Mouse (Mus musculus) NIH3T3 (cell line): ENCODE measurements around the gene Kcnab2.

Experiments
- DNase-seq: peaks from one replicate; pipeline ENCODE4 v3.0.0-alpha.2; 2012; ENCODE audit warnings: low read depth

Kcnab2 gene

DNA sequence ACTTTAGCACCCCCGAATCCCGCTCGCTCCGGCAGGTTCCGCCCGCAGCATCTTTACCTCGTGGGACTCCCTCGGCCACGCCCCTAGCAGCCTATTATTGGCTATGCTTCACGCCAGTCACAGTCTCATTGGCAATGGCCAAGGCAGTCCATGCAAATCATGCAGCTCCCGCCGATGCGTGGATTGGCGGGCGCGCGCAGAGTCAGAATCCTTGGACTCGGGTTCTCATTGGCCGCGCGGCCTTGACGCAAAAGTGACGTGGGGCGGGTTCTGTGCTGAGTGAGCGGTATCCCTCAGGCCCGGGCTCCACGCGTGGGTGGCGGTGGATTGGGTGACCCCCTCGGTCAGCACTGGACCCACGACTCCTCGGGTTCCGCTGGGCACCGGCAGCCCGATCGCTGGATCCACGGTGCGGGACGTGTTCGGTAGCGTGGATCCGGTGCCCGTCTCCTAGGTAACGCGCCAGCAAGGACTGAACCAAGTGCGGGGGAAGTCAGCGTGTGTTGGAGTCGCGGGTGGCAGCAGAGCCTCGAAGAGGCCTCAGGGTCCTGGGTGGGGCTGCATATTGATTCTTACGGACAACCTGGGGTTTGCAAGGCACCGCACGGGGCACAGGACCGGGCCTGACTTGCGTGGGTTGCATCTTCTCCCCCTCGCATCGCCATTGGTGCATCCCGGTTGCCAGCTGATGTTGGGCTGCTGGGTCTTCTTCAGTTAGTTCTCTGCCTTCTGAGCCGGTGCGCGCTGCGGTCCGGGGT, at the start of gene Kcnab2:
TSS of gene Kcnab2 (minus strand) at position 406 of the 758 bp plus-strand sequence.
- DNase-seq, result peak; percentile 98

DNA sequence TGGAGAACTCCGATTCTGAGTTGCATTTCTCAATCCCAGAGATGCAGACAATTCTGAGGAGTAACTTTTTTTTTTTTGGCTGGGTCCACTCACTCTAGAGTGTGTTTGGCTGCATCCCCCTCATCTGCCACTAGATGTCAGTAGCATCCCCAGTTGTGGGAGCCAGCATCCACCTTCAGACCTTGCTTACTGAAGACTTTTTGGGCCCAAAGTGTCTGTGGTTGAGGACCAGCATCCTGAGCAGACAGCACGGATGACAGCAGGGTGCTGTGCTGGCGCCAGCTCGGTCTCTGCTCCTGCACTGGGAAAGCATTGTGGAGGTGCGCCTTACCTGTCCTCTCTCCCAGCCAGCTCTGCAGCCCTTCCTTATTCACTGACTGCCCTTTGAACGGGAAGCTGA, 42.4 kb upstream of the Kcnab2 start:
- peak; percentile 90 for DNase-seq

DNA sequence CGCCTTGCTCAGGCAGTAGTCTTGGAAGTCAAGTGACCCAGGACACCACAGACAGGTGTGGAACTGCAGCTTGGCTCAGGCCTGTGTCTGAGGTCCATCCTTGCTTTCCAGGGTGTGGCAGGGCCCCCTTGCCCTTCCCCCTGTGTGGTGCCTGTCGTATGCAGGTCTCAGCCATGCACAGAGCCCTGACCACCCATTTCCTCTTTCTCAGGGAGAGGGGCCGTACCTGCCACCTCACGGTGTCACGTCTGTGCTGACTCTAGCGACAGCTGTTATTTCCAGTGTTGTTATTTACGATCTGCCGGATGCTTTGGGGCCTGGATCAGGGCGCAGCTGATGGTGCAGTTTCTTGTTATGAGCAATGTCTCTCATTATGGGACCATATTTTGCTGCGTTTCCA, 41.4 kb upstream of the Kcnab2 start:
- DNase-seq, result no peak

GRCm38 (mm10) chr4:152514884-152515283, 37.2 kb upstream of the Kcnab2 start:
- no peak for DNase-seq

DNA sequence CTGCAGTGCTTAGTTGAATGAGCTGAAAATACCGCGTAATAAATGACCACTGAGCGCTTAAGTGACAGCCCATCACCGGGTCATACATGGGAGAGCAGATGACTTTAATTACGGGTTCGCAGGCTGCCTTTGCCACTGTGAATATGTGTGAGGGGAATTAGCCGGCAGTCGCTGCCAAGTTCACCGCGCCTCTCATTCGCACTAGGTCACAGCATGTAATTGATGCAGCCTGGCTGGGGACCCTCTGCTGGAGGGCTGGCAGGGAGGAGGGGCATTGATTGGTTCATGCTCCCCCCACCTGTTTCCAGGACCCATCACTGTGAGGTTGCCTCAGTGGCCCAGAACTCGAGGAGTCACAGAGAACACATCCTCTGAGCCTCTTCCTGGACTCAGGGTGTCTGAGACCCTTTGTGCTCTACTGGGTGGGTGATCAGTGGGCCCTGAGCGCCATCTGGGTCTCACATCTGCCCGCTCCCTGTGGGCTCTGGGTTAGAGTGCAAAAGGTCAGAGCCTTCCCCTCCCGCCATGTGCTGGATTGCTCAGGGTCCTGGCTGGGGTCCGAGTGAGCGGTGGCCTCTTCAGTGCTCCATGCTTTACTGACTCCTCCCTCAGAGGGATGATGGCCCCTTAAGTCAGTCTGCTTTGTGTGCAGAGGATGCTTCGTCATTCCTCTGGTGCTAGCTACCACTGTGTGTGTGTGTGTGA, 34.7 kb upstream of the Kcnab2 start:
- no peak for DNase-seq

GRCm38 (mm10) chr4:152494360-152494879, 16.7 kb upstream of the Kcnab2 start:
- DNase-seq, result no peak

DNA sequence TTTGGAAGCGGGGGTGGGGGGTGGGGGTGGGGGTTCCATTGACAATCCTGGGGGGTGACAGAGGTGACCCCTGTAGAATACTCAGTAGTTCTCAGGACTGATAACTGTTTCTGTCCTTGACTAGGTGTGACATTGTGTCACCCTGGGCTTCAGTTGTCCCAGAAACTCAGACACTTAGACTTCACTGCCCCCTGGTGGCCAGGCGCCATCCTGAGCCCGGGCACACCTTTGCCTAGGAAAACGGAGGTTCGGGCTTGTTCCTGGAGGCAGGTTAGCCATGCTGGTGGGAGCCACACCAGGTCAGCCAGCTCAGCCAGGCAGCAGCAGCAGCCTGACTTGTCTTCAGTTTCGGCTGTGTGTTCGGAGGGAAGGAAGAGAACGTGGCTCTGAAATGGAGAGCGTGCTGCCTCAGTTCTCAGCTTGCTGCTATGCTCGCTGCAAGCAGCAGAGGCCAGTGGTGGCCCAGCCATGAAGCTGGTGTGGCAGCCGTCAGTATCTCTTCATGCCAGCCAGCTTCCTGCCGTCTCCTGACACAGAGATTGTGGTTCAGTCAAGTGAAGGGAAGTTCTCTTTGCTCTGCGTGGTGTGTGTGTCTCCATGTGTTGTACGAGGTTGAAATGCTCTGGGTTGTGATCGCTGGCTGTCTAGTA, 13.7 kb upstream of the Kcnab2 start:
- peak; percentile 67 for DNase-seq

DNA sequence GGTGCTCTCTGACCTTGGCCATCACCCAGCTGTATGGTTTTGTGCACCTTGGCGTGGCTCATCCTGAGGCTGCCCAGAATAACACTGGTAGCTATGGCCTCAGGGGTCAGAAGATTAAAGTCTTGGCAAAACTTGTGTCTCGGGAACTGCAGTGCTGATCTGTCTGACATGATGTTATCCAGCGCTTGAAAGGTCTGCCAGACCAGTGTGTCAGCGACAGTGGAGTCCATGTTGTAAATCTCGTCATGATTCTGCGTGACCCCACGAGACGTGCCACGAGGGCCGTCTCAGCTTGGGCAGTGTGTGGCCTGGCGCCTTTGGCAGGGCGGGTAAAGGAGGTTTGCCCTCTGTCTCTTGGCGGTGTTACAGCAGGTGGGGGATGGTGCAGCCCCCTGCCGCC, 12.6 kb upstream of the Kcnab2 start:
- DNase-seq, result no peak

GRCm38 (mm10) chr4:152488046-152488445, 10.4 kb upstream of the Kcnab2 start:
- no peak for DNase-seq

GRCm38 (mm10) chr4:152480426-152480825, 2.8 kb upstream of the Kcnab2 start:
- no peak for DNase-seq

GRCm38 (mm10) chr4:152478224-152478567, 525 bp upstream of the Kcnab2 start:
- peak; percentile 54 for DNase-seq

- no peak for DNase-seq
These were observed 585 bp downstream of the Kcnab2 start for GRCm38 (mm10) chr4:152477106-152477465.

DNA sequence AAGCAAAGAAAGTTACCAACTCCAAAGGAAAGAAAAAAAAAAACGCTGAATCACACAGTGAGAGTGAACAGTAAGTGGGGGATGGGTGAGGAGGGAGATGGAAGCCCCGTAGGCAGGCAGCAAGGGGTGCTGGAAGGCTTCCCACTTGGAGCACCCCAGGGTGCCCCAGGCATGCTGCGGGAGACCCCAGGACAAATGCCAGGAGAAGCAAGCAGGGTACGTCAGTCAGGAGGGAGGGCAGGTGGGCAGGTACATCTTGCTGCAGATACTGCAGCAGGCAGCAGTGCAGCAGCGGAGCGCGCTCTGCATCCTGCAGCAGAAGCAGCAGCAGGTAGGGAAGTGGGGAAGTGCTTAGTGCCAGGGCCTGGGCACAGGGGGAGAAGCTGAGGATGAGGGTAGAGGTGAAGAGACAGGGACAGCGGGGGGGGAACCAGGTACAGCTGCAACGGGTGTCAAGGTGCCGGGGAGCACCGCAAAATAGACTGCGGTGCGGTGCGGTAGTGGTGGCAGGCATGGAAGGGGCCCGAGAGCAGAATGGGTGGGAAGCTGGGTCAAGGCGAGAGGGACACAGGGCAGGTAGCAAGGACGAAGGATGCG, 1.1 kb downstream of the Kcnab2 start, which contains the start of gene Nphp4:
TSS of gene Nphp4 (plus strand) at position 280 of the 597 bp plus-strand sequence.
- DNase-seq, result peak; percentile 8

GRCm38 (mm10) chr4:152475941-152476340, 1.7 kb downstream of the Kcnab2 start:
- DNase-seq, result no peak

- no peak for DNase-seq
These were observed 9.7 kb downstream of the Kcnab2 start for GRCm38 (mm10) chr4:152467951-152468350.

- DNase-seq, result no peak
These were observed 11.1 kb downstream of the Kcnab2 start for GRCm38 (mm10) chr4:152466601-152467000.

DNA sequence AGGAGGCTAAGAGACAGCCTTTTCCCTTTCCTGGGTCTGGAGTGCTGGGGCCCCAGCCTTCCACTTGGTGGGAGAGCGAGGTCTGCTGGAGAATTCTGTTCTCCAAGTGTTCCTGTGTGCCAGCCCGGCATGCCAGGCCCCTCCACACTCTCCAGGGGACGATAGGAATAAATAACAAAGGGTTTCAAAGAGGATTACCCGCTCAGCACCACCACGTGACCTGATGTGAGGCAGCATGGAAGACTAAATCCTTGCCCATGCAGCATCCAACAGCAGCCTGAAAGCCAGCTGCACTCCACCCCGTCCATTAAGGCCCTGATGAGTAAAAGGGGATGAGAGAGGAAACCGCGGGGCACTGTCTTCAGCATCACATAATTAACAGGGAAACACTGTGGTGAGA, 12.6 kb downstream of the Kcnab2 start:
- no peak for DNase-seq

DNA sequence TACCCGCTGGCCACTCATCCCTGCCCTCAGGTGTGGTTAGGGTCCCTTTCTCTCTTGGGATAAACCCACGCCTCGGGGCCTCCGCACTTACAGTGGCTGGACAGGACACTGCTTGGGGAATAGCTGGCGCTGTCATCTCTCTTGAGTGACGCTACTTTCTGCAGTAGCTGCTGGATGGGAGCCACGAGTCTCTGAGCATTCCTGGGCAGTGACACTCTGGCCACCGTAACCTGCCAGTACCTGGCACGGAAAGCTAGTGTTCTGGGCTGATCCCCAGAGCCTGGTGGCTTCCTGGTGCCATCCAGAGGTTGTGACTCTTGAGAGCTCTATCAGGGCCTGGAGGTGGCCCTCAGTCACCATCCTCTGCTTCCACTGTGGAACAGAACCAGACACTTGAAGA, 14.5 kb downstream of the Kcnab2 start:
- no peak for DNase-seq

DNA sequence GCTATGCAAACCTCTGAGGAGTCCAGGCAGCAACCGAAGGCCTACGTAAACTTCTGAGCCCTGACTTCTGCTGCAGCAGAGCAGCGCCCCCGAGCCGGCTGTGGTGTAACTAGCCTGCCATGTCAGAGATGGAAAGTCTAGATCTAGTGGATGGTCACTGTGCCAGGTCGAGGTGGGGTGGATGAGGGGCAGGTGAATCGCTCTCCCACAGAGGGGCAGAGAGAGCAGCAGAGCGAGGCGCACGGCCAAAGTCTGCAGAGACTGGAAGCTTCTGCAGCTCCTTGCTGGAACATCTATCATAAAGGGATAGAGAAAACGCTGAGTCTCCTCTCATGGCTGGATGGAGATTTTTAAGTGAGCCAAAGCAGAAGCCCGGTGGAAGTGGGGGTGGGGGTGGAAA, 15.2 kb downstream of the Kcnab2 start:
- DNase-seq, result no peak

GRCm38 (mm10) chr4:152457673-152458072, 20.0 kb downstream of the Kcnab2 start:
- no peak for DNase-seq

GRCm38 (mm10) chr4:152456609-152457008, 21.1 kb downstream of the Kcnab2 start:
- no peak for DNase-seq

GRCm38 (mm10) chr4:152454153-152454552, 23.5 kb downstream of the Kcnab2 start:
- no peak for DNase-seq
